Comparison of ENCODE assay signal across 22 mouse cellular contexts in the genomic region with DNA sequence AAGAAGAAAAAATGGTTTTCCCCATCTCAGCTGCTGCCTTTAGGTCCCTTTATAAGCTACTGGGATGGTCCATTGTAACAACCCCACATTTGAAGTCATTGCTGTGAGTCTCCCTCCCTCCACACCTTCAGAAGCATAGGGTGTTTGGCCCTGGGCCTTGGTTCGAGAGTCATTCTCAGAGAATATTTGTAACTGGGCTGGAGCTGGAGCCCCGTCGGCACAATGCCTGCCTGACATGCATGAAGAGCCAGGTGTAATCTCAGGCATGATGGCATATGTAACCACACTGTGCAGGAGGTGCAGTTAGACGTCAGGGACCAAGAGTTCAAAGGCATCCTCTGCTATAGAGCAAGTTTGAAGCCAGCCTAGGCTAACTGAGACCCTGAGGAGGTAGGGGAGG.
DNase-seq lines count a peak whose midpoint lies in the region; ATAC-seq and TF ChIP-seq lines count a peak whose summit lies in the region.
"Had no signal": no experiment of that assay in that cellular context is flagged by ENCODE, and none has a peak within 500 bp of the region (broad histone marks: within the 10 kb centered on the region; RNA-seq: fewer than 3 reads in every experiment).

No protein-coding gene starts in this region.

- no peak overlapping the region for H3K4me3 ChIP-seq in forebrain, embryonic 10.5 days
- no peak overlapping the region for H3K4me3 ChIP-seq in forebrain, embryonic 16.5 days (replicated peaks; ENCODE audit: low read length)
- no peak overlapping the region for H3K4me3 ChIP-seq in liver, embryonic 15.5 days (replicated peaks)
- H3K4me3 ChIP-seq: hindbrain, embryonic 13.5 days; left cerebral cortex, adult 2 months; limb, embryonic 10.5 days; megakaryocyte, embryonic 14.5 days had no signal

- peak overlapping the region; percentile 20; the same call in 1 of the 2 replicates for H3K27ac ChIP-seq in forebrain, embryonic 10.5 days
- no peak overlapping the region for H3K27ac ChIP-seq in forebrain, embryonic 16.5 days (ENCODE audit: low read length)
- peak overlapping the region; percentile 62 for H3K27ac ChIP-seq in liver, embryonic 15.5 days (replicated peaks)
- H3K27ac ChIP-seq: hindbrain, embryonic 13.5 days; kidney, postnatal 0 days; left cerebral cortex, adult 2 months; limb, embryonic 10.5 days had no signal

- no peak for ATAC-seq in forebrain, embryonic 16.5 days
- peak; percentile 76 for ATAC-seq in Patski
- ATAC-seq in liver, embryonic 15.5 days (ENCODE audit: insufficient read depth) = no peak
- ATAC-seq: activated CD4-positive, CD25-positive, alpha-beta regulatory T cell, adult 4 months; CD4-positive, CD25-positive, alpha-beta regulatory T cell, adult 4 months; forebrain, embryonic 14.5 days had no signal

- no peaks in the 10 kb centered on the region for H3K9me3 ChIP-seq in forebrain, embryonic 10.5 days
- no peaks in the 10 kb centered on the region for H3K9me3 ChIP-seq in forebrain, embryonic 16.5 days (ENCODE audit: control insufficient read depth, low read length)
- no peaks in the 10 kb centered on the region for H3K9me3 ChIP-seq in liver, embryonic 15.5 days (replicated peaks)
- H3K9me3 ChIP-seq: hindbrain, embryonic 13.5 days; limb, embryonic 10.5 days had no signal

- peaks cover 31% of the 10 kb centered on the region for H3K4me1 ChIP-seq in forebrain, embryonic 10.5 days
- peaks cover 4% of the 10 kb centered on the region for H3K4me1 ChIP-seq in forebrain, embryonic 16.5 days (replicated peaks; ENCODE audit: control insufficient read depth, insufficient read depth, low read length)
- H3K4me1 ChIP-seq in liver, embryonic 15.5 days (replicated peaks) = peaks cover 25% of the 10 kb centered on the region

- no peak overlapping the region for H3K9ac ChIP-seq in forebrain, embryonic 16.5 days (replicated peaks; ENCODE audit: low read depth, low read length)
- no peak overlapping the region for H3K9ac ChIP-seq in liver, embryonic 15.5 days
- H3K9ac ChIP-seq: hindbrain, embryonic 13.5 days had no signal

- no peak for TF ChIP-seq CTCF in Patski (IDR thresholded peaks at IDR 0.05)

- H3K36me3 ChIP-seq in forebrain, embryonic 10.5 days (replicated peaks) = no peaks in the 10 kb centered on the region
- H3K36me3 ChIP-seq in forebrain, embryonic 16.5 days (ENCODE audit: control insufficient read depth, insufficient read depth) = no peaks in the 10 kb centered on the region
- H3K36me3 ChIP-seq in liver, embryonic 15.5 days (replicated peaks) = no peaks in the 10 kb centered on the region
- H3K36me3 ChIP-seq: hindbrain, embryonic 13.5 days; limb, embryonic 10.5 days had no signal

- H3K4me2 ChIP-seq in forebrain, embryonic 16.5 days (ENCODE audit: low read length) = no peak overlapping the region
- H3K4me2 ChIP-seq in liver, embryonic 15.5 days = no peak overlapping the region
- H3K4me2 ChIP-seq: heart, embryonic 11.5 days; hindbrain, embryonic 13.5 days had no signal

- CTCF ChIA-PET in Patski (lab: Charles Lee) = interaction anchor here (0.6 to 1.5 kb wide), 5 partner anchors 12 to 146 kb away, joined by 3 to 5 read pairs (median 3); no protein-coding TSS in a partner anchor

- no peaks in the 10 kb centered on the region for H3K27me3 ChIP-seq in forebrain, embryonic 10.5 days (ENCODE audit: poor library complexity, severe bottlenecking)
- no peaks in the 10 kb centered on the region for H3K27me3 ChIP-seq in forebrain, embryonic 16.5 days (replicated peaks; ENCODE audit: control insufficient read depth, insufficient read depth, low read length)
- no peaks in the 10 kb centered on the region for H3K27me3 ChIP-seq in Patski
- no peaks in the 10 kb centered on the region for H3K27me3 ChIP-seq in liver, embryonic 15.5 days
- H3K27me3 ChIP-seq: hindbrain, embryonic 13.5 days had no signal

- DNase-seq in forebrain, embryonic 10.5 days (ENCODE audit: extremely low spot score, low spot score) = no peak
- peak; percentile 15 for DNase-seq in kidney, postnatal 14 days
- no peak for DNase-seq in kidney, postnatal 4 days
- no peak for DNase-seq in Patski (ENCODE audit: low read depth, low spot score)
- no peak for DNase-seq in layer of hippocampus, postnatal 10 days (ENCODE audit: low spot score in 2 of 2)
- DNase-seq in layer of hippocampus, postnatal 25 days (ENCODE audit: extremely low spot score in 1 of 2, low spot score in 1 of 2) = no peak
- DNase-seq: adrenal gland, postnatal 10 days; cerebellum, adult 9-11 months; gastrocnemius, postnatal 36 days; lung, adult 18-20 months; thymus, postnatal 4 days had no signal

- in situ Hi-C loops in Patski (cut with MboI; ENCODE audit: low pct_unique_long_range_greater_than_20kb) = no loop called here

- 79% methylated on average over 4 of the region's 4 CpGs for WGBS in forebrain, embryonic 10.5 days
- WGBS in forebrain, embryonic 16.5 days = 71% methylated on average over 4 of the region's 4 CpGs
- 61% methylated on average over 4 of the region's 4 CpGs for WGBS in liver, embryonic 15.5 days (ENCODE audit: insufficient replicate concordance)

- POLR2A ChIA-PET in Patski (lab: Charles Lee) = no interaction called here
